Mouse (Mus musculus) liver, adult 2 months (tissue): ENCODE data around the gene Kdm8.

Source experiments
- CTCF ChIP-seq: fragments of 200-500 bp; IDR thresholded peaks from 2 replicates; pipeline ENCODE4 v1.5.1; 2011; ENCODE audit warnings: low read depth, low read length, control low read depth
- POLR2A ChIP-seq: fragments of 200-500 bp; IDR thresholded peaks from 2 replicates; pipeline ENCODE4 v1.6.1; 2011; ENCODE audit warnings: low read length, control low read depth; ENCODE audit not compliant: insufficient read depth; ENCODE audit errors: extremely low read depth

DNA sequence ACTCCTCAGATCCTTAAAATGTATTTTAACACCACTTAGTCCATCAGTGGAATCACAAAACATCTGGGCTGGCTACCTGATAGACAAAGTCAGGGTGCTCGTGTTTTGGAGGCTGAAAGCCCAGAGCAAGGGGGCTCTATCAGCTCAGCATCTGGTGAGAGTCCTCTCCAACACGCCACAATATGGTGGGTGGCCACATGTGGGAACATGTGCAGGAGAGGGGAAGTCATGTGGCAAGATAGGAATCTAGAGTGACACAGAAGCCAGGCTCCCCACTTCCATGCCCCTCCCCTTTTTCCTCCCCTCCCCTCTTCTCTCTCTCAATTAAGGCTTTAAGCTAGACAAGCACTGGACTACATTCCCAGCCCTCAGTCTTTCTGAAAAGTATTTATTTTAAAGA lies 67.4 kb downstream of the Kdm8 start:
- TF ChIP-seq CTCF (no peak), POLR2A (no peak)
